Mouse (Mus musculus): ENCODE results near the gene Palm. TPM values are rescaled to one million over a fixed set of nuclear protein-coding genes. Genes with fewer than 3 reads are reported as not detected.
A peak's percentile ranks its signal among the peaks of the same experiment; 100 is the strongest.

The Palm gene
- total RNA-seq, 1 experiment from 2014 or later = 40.6 TPM

DNA sequence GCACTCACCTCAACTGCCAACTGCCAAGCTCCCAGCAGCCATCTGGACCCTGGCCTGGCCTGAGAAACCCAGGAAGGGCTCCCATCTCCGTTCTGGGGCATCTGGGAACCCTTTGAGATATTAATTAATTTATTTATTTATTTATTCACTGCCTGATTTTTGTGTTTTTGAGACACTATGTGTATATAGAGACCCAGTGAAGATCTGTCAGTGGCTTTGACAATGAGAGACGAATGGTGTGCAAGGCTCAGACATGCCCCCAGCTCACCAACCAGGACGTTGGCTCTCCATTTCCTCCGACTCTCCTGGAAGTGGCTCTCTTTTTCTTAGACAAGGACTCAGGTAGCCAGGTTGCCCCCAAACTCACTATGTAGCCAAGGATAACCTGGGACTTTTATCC lies 2.5 kb upstream of the Palm start, which contains the start of gene Prss57:
Prss57 (minus strand) TSS at position 101 of the 400 bp plus-strand sequence.
- ATAC-seq (ENCODE audit: extremely low read depth, insufficient number of reproducible peaks, low FRiP score, poor library complexity, severe bottlenecking) = no peak

DNA sequence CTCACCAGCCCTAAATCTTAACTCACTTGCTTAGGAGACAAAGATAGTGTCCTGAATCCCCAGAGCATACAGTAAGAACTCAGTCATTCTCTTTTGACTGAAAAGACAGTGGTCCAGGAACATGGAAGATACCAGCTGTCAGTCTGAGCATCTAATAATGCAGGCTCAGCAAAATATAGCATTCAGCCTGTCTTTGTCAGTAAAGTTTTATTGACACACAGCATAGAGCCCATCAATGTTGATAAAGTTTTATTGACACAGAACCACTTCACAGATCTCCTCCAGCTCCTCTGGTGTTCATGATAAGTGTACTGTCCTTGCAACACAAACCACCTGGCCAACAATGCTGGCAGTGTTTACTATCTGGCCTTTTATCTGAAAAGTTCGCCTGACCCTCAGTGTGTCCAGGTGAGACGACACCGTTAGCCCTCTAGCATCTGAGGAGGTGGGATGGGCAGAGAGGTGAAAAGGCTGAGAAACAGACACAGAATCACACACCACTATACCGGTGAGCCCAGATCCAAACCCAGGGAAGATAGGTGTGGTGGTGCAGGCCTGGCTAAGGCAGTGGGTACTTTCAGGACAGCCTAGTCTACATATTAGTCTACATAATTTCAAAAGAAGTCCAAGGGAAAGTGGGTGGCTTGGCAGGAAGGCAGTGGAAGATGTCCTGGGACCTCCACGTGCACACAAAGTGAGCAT lies 882 bp upstream of the Palm start:
- no peak for ATAC-seq (ENCODE audit: extremely low read depth, insufficient number of reproducible peaks, low FRiP score, poor library complexity, severe bottlenecking)

DNA sequence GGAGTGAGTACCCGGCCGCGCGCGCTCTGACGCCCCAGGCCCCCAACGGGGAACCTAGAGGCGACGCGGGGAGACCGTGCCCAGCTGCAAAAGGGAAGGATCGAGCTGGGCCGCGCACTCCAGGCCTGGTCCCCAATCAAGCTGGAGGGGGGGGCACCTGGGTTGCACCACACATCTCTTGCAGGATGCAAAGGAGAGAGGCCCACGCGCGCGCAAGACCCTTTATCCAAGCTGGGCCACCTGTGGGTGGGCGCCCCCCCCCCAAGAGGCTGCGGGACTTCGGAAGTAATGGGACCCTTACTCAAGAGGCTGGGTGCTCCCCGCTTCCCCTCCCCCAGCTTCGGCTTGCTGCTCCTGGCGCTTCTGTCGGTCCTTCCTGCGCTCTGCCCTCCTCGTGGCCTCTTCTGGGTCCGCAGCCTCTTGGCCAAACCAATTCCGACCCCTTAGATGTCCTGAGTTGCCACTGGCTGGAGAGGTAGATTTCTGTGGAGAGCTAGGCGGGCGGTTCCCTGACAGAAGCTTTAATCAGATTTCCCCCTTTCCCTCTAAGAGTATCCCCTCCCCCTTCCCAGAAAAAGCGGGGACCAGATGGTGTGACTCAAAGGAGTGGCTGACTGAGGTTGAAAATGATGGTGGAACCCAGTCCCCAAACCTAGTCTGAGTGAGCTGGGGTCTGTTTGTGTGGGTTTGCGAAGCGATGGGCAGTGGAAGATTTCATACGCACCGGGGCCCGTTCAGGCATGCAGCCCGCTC lies 542 bp downstream of the Palm start:
- ATAC-seq (ENCODE audit: extremely low read depth, insufficient number of reproducible peaks, low FRiP score, poor library complexity, severe bottlenecking) = no peak

DNA sequence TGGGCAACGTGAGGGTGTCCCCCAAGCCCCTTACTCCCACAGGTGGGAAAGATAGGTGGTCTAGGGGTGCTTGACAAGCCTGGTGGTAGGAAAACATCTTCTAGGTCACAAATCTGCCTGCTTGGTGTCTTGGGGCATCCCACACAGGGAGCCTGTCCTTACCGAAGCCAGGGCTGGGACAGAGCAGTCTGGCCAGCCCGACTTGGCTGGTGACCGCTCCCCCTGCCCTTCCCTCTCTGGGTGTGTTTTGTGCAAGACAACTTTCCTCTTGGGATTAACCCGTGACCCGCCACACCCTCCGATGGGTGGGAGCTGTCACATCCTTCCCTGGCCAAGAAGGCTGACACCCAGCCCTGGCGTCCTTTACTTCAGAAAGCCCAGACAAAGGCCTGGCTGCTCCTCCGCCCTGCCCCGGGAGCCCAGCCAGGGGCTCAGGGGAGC lies 1.1 kb downstream of the Palm start:
- ATAC-seq (ENCODE audit: extremely low read depth, insufficient number of reproducible peaks, low FRiP score, poor library complexity, severe bottlenecking) = no peak

DNA sequence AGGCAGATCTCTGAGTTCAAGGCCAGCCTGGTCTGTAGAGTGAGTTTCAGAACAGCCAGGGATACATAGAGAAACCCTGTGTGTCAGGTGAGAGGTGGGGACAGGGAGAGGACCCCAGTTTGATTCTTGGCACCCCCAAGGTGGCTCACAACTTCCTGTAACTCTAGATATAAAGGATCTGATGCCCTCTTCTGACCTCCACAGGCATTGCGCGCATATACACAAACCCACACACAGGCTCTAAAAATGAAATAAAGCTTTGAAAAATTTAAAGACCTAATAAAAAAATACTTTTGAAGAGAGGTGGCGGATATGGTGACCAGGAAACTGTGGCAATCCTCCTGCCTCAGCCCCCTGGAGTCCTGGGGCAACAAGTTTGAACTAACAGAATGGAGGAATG lies 2.5 kb downstream of the Palm start:
- ATAC-seq (ENCODE audit: extremely low read depth, insufficient number of reproducible peaks, low FRiP score, poor library complexity, severe bottlenecking) = no peak

DNA sequence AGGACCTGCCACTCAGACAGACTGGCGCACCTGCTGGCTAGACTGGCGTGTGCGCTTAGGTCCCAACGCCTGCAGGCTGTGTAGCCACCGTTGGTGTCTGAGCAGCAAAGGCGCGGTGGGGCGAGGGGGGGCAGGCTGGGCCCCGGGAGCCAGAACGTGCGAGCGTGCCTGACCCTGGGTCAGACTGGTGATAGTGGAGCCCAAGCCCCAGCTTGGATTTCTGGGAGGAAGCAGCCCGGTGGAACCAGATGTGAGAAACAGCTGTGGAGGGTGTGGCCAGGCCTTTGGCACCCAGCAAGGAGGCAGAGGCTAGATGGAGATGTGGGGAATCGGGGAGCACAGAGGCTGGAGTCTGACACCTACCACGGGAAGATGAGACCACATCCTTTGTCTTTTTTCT lies 4.0 kb downstream of the Palm start:
- ATAC-seq (ENCODE audit: extremely low read depth, insufficient number of reproducible peaks, low FRiP score, poor library complexity, severe bottlenecking) = no peak

DNA sequence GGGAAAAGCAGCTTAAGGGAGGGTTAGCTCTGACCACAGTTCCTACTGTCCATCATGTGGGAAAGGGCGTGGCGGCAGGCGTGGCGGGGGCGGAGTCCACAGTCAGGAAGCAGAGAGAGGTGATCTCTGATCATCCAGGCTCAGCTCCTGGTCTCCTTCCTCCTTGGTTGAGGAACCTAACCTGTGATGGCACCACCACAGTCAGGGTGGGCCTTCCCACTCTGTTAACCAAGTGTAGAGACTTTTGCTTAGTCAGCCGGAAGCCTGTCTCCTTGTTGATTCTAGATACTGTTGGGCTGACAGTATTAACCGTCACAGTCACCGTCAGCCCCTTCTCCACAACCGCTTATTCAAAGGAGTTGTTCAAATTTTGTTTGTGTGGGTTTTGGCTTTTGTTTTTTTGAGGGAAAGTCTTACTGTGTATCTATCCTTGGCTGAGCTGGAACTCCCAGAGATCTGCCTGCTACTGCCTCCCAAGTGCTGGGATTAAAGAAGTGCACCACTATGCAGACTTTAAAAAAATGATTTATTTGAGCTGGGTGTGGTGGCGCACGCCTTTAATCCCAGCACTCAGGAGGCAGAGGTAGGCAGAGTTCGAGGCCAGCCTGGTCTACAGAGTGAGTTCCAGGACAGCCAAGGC lies 5.0 kb downstream of the Palm start:
- ATAC-seq (ENCODE audit: extremely low read depth, insufficient number of reproducible peaks, low FRiP score, poor library complexity, severe bottlenecking) = peak; percentile 44

DNA sequence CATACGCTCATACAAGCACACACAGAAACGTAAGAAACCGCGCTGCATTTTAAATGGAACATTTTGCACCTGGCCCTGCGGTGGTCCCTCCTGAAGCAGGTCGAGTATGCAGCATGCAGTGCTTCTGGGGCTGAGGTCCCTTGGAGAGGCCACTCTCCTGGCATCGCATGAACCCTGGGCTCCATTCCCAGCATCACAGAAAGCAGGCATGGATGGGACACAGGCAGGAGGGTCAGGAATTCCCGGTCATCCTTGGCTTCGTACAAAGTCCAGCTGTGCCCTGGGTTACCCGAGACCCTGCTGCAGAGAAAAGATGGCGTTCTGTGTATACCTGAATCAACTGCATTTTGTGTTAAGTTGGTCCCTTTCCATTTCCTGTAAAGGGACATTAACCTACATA lies 7.1 kb downstream of the Palm start:
- no peak for ATAC-seq (ENCODE audit: extremely low read depth, insufficient number of reproducible peaks, low FRiP score, poor library complexity, severe bottlenecking)

DNA sequence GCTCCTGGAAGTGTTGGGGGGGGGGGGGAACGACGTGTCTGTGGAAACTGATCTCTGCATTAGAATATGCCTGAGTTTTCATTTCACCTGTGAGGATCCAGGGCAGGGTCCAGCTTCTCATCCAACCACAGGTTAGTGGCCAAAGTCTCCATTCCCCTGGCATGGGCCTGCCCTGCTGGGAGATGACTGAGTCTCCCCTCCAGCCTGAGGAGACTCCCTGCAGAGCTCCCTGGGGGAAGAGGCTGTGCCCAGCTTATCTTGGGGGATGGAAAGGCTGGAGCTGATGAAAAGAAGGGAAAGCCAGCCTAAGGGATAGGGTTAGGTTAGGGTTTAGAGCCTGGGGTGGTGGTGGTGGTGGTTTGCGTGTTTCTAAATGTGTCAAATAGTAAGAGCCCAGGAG lies 8.5 kb downstream of the Palm start:
- ATAC-seq (ENCODE audit: extremely low read depth, insufficient number of reproducible peaks, low FRiP score, poor library complexity, severe bottlenecking) = no peak

DNA sequence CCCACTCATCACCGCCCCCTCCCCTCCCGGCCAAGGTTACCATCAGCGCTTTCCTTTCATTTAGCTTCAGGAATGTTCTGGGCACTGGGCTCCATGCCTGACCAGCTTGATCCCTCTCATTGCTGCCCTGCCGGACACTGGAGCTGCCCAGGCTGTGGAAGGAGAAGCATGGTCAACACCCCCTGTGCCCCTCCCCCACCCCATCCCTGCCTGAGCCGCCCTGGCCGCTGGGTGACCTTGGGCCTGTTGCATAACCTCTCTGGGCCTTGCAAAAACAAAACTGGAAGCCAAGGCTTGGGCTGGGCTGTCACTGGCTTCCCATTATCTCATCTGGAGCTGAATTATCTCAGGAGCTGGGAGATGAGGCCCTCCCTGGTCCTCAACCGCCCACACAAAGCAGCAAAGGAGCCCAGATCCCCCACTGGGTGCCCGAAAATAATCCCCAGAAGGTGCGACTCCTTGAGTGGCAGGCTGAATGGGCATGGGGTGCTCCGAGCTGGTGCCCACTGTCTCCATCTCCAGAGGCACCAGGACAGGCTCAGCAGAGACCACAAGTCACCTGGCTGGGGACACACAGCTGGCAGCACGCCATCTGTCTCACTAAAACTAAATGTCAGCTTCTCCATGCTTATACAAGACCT lies 9.1 kb downstream of the Palm start:
- no peak; the same call in 1 of the 2 replicates for ATAC-seq (ENCODE audit: extremely low read depth, insufficient number of reproducible peaks, low FRiP score, poor library complexity, severe bottlenecking)

DNA sequence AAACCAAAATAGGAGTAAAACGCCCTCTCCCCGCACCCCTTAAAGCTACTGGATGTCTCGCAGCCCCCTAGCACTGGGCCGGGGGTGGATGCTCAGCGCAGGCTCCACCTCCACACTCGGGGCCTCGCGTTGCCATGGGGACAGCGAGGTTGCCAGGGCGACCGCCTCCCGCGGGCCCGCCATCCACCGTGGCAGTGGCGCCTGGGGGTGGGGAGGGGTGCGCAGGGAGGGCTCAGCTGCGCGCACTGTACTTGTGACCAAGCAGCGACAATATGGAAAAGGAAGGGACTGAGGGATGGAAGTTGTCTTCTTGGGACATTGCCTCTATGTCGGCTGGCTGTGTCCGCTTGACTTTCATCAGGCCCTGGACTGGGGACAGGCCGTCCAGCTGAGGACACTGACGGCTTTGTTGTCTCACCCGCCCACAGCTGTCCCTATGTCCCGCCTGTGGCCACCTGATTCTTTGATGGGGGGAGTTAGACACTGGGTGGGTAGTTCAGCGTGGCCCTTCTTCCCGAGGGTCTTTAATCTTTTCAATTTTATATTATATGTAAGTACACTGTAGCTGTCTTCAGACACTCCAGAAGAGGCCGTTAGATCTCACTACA lies 10.4 kb downstream of the Palm start:
- no peak for ATAC-seq (ENCODE audit: extremely low read depth, insufficient number of reproducible peaks, low FRiP score, poor library complexity, severe bottlenecking)

DNA sequence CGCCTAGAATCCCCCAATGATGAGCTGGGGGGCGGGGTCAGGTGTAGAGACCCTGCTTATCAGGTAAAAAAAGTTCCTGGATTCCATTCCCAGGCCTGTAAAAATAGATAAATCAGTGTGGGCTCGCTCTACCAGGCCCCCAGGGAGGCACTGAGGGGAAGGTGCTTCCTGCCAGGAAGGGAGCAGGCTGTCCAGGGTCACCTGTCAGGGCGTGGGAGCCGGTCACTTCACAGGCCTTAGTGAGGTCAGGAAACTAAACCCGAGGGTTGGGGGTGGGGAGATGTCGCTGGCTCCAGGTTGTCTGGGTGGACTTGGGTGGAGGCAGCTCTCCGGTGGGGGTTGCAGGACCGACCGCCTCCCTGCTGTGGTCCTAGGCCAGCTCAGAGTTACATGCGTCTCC lies 12.3 kb downstream of the Palm start:
- no peak for ATAC-seq (ENCODE audit: extremely low read depth, insufficient number of reproducible peaks, low FRiP score, poor library complexity, severe bottlenecking)

DNA sequence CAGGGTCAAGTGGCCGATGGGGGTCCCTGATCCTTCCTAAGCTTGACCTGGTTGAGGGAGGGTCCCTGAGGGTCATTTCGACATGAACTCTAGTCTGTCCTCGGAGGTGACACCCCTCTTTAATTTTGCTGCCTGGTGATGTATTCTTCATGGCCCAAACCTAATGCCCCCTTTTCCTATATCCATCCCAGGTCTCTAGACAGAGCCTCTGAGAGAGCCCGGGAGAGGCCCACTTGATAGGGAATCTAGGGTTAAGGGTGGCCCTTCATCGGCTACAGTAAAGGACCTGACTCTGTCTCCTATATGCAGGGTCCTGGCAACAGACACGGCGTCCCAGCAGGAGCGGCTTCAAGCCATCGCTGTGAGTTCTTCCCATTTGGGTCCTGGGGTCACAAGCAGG lies 13.0 kb downstream of the Palm start:
- ATAC-seq (ENCODE audit: extremely low read depth, insufficient number of reproducible peaks, low FRiP score, poor library complexity, severe bottlenecking) = no peak

DNA sequence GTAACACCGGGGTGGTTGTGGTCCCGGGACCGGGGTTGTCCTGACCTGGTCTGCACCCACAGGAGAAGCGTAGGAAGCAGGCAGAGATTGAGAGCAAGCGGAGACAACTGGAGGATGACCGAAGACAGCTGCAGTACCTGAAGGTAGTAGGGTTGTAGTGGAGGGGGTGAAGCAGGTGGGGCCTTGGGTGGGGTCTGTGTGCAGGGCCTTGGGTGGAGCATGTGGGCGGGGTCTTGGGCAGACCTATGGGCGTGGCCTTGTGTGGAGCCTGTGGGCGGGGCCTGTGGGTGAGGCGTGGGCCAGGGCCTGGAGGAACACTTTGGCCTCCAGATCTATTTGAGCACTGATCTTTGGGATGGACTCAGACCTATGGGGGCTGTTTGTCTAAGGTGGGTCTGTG lies 13.6 kb downstream of the Palm start:
- ATAC-seq (ENCODE audit: extremely low read depth, insufficient number of reproducible peaks, low FRiP score, poor library complexity, severe bottlenecking) = no peak

DNA sequence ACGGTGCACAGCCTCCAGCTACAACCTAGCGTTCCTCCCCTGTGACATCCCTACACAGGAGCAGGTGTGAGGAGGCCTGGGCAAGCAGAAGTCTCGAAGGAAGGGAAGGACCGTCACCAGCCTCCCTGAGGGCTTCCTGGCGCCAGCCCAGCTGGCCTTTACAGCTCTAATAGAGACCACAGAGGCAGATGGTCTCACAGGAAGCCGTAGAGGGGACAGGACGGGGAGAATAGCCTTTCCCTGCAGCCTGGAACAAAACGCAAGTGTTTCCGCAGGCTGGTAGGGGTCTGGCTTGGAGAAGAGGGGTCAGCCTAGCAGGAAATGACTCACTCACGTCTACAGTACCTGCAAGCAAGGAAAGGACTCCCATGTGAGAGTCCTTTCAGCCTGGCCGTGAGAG lies 14.5 kb downstream of the Palm start:
- ATAC-seq (ENCODE audit: extremely low read depth, insufficient number of reproducible peaks, low FRiP score, poor library complexity, severe bottlenecking) = no peak

DNA sequence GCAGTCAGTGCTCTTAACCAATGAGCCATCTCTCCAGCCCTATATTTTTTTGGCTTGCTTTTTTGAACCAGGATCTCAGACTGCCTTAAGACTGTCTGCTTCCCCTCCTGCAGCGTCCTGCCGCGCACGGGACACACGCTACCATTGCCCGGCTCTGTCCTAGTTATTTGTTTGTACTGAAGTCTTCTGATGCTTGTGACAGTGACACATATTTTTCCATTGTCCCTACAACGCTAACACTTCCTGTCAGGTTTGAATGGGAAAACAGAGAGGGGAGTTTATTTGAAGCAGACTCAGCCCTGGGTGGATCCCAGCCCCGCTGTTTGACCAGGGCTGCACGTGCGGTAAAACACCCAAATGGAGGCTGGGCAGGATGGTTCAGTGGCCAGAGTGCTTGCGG lies 15.4 kb downstream of the Palm start:
- ATAC-seq (ENCODE audit: extremely low read depth, insufficient number of reproducible peaks, low FRiP score, poor library complexity, severe bottlenecking) = no peak

DNA sequence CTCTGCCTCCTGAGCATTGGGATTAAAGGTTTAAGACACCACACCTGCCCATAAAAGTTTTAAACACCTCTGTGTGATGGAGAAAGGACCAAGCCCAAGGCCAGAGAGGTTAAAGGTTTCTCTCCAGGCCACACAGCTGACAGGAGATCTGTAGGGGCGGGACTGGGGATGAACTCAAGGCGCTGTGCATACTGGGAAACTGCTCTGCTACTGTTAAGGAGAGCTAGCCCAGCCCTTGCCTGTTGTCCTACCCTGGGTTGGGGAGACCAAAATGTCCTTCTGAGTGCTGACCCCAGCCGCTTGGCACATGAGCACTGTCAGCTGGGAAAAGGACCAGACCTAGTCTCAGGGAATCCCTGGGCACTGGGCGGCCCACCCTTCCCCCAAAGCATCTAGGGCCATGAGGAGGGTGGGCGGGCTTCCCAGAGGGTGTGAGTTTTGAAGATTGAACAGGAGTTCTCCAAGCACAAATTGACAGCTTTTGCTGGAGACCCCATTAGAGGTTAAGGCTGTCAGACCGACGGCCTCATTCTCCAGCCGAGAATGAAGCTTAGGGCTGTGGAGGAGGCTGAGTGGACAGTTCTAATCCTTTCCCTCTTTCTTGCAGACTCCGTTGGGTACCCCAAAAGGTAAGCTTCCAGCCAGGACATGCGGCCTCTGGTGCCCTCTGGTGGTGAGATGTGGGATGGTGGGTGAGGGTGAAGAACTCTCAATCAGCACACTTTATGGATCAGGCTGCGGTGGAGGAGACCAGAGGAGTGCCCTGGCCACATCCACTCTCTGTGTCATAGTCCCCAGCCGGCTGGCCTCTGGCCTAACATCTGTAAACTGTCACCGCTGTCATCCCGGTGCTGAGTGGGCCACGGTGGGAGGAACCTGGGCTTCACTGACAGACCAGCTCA lies 18.6 kb downstream of the Palm start:
- ATAC-seq (ENCODE audit: extremely low read depth, insufficient number of reproducible peaks, low FRiP score, poor library complexity, severe bottlenecking) = peak; percentile 84

DNA sequence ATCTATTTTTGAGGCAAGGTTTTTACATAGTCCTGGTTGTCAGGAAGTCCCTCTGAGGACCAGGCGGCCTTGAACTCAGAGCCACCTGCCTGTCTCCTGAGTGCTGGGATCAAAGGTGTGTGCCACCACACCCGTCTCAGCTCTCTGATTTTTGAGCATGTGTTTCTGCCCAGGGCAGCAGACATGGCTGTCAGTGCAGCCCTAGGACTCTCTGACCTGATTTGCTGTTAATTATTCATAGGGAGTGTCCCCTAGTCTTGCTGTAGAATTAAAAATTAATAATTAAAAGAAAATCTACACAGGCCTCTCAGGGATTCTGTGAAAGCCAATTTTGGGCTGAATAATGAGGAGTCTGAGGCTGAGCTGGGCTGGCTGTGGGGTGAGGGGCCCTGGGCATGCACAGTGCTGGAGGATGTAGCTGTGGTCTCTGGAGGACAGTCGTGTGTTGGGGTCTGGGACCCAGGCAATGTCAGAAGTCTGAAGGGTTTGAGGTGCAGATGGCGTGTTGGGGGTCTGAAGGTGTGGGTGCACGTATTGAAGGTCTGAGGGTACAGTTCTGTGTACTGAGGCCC lies 21.0 kb downstream of the Palm start:
- ATAC-seq (ENCODE audit: extremely low read depth, insufficient number of reproducible peaks, low FRiP score, poor library complexity, severe bottlenecking) = no peak
